Mouse (Mus musculus): ENCODE results near the gene Cct5. TPM values are rescaled to one million over a fixed set of nuclear protein-coding genes. Genes with fewer than 3 reads are reported as not detected.

The Cct5 gene
- total RNA-seq, 1 experiment, result 695 TPM

DNA sequence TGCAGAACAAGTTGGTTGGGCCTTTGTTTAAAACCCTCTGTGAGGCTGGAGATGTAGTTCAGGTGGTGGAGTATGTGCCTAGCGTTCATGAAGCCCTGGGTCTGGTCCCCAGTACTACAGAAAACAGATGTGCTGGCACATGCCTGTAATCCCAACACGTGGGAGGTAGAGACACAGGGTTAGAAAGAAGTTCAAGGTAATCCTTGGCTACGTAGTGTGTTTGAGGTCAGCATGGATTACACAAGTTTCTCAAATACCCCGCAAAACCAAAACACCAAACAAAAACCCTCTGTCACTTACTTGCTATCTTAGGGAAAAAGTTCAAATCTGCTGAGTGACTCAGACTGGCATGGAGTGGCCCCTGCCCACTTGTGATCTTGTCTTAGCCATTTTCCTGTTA, 10.4 kb upstream of the Cct5 start:
- in situ Hi-C loops (cut with MboI; ENCODE audit: low sequenced_read_pairs in 2 of 2, unreplicated experiment in 2 of 2), result no loop called here
- Histone ChIP-seq H3K4me1 (ENCODE audit: control insufficient read depth in 2 of 2, insufficient read depth in 2 of 2, low read length in 2 of 2, poor library complexity in 1 of 2) (peaks cover 0 to 2% of the 10 kb centered on the region in 2 experiments; a peak in 1 of 4 replicates), H3K36me3 (ENCODE audit: control insufficient read depth, insufficient read depth, low read length, poor library complexity, severe bottlenecking) (peaks cover 2% of the 10 kb centered on the region; the same call in 1 of the 2 replicates), H3K4me3 (ENCODE audit: insufficient read depth in 1 of 2, low read depth in 1 of 2, low read length in 2 of 2, poor library complexity in 1 of 2, severe bottlenecking in 1 of 2) (no peak overlapping the region), H3K9me3 (ENCODE audit: control insufficient read depth, insufficient read depth, low read depth, low read length) (no peaks in the 10 kb centered on the region), H3K27ac (ENCODE audit: insufficient read depth, low read depth, low read length, poor library complexity, severe bottlenecking) (no peak overlapping the region), H3K9ac (ENCODE audit: insufficient read depth, low read depth, low read length, poor library complexity, severe bottlenecking) (no peak overlapping the region)
- DNase-seq (ENCODE audit: low read depth, low spot score), result no peak
- no peak for TF ChIP-seq ZC3H11A (IDR thresholded peaks at IDR 0.05; ENCODE audit: borderline replicate concordance, low read depth, low read length)
- TF ChIP-seq MAFK (IDR thresholded peaks at IDR 0.05; ENCODE audit: insufficient read depth, low read depth, low read length), result no peak
- no peak for TF ChIP-seq ZNF384 (IDR thresholded peaks at IDR 0.05; ENCODE audit: low read depth, low read length)
- no peak for TF ChIP-seq CHD2 (IDR thresholded peaks at IDR 0.05; ENCODE audit: low read depth, low read length)
- no peak for TF ChIP-seq HCFC1 (IDR thresholded peaks at IDR 0.05; ENCODE audit: borderline replicate concordance, insufficient read depth, low read length)

- in situ Hi-C loops (cut with MboI; ENCODE audit: low sequenced_read_pairs in 2 of 2, unreplicated experiment in 2 of 2), result no loop called here
- DNase-seq (ENCODE audit: low read depth, low spot score), result no peak
- no peak overlapping the region for H3K9ac ChIP-seq (ENCODE audit: insufficient read depth, low read depth, low read length, poor library complexity, severe bottlenecking)
- TF ChIP-seq CHD2 (IDR thresholded peaks at IDR 0.05; ENCODE audit: low read depth, low read length) (no peak), ZC3H11A (IDR thresholded peaks at IDR 0.05; ENCODE audit: borderline replicate concordance, low read depth, low read length) (peak; percentile 34; the same call in 1 of the 2 replicates)
- H3K36me3 ChIP-seq (ENCODE audit: control insufficient read depth, insufficient read depth, low read length, poor library complexity, severe bottlenecking), result no peaks in the 10 kb centered on the region
- H3K4me1 ChIP-seq (ENCODE audit: control insufficient read depth in 2 of 2, insufficient read depth in 2 of 2, low read length in 2 of 2, poor library complexity in 1 of 2), result peaks cover 0 to 2% of the 10 kb centered on the region in 2 experiments; a peak in 1 of 4 replicates
- H3K27ac ChIP-seq (ENCODE audit: insufficient read depth, low read depth, low read length, poor library complexity, severe bottlenecking), result no peak overlapping the region
- no peaks in the 10 kb centered on the region for H3K9me3 ChIP-seq (ENCODE audit: control insufficient read depth, insufficient read depth, low read depth, low read length)
- no peak overlapping the region for H3K4me3 ChIP-seq (ENCODE audit: insufficient read depth in 1 of 2, low read depth in 1 of 2, low read length in 2 of 2, poor library complexity in 1 of 2, severe bottlenecking in 1 of 2)
Measured at GRCm38 (mm10) chr15:31611027-31611426, 9.4 kb upstream of the Cct5 start.

GRCm38 (mm10) chr15:31606821-31607220, 5.2 kb upstream of the Cct5 start:
- no peak for DNase-seq (ENCODE audit: low read depth, low spot score)
- in situ Hi-C loops (cut with MboI; ENCODE audit: low sequenced_read_pairs in 2 of 2, unreplicated experiment in 2 of 2), result no loop called here
- Histone ChIP-seq H3K36me3 (ENCODE audit: control insufficient read depth, insufficient read depth, low read length, poor library complexity, severe bottlenecking) (no peaks in the 10 kb centered on the region), H3K9me3 (ENCODE audit: control insufficient read depth, insufficient read depth, low read depth, low read length) (no peaks in the 10 kb centered on the region), H3K9ac (ENCODE audit: insufficient read depth, low read depth, low read length, poor library complexity, severe bottlenecking) (no peak overlapping the region), H3K27ac (ENCODE audit: insufficient read depth, low read depth, low read length, poor library complexity, severe bottlenecking) (no peak overlapping the region), H3K4me3 (ENCODE audit: insufficient read depth in 1 of 2, low read depth in 1 of 2, low read length in 2 of 2, poor library complexity in 1 of 2, severe bottlenecking in 1 of 2) (no peak overlapping the region), H3K4me1 (ENCODE audit: control insufficient read depth in 2 of 2, insufficient read depth in 2 of 2, low read length in 2 of 2, poor library complexity in 1 of 2) (peaks cover 0 to 3% of the 10 kb centered on the region in 2 experiments; a peak in 1 of 4 replicates)
- no peak for TF ChIP-seq ZC3H11A (IDR thresholded peaks at IDR 0.05; ENCODE audit: borderline replicate concordance, low read depth, low read length)
- no peak for TF ChIP-seq MAFK (IDR thresholded peaks at IDR 0.05; ENCODE audit: insufficient read depth, low read depth, low read length)
- TF ChIP-seq HCFC1 (IDR thresholded peaks at IDR 0.05; ENCODE audit: borderline replicate concordance, insufficient read depth, low read length), result no peak

- H3K27ac ChIP-seq (ENCODE audit: insufficient read depth, low read depth, low read length, poor library complexity, severe bottlenecking), result no peak overlapping the region
- in situ Hi-C loops (cut with MboI; ENCODE audit: low sequenced_read_pairs in 2 of 2, unreplicated experiment in 2 of 2), result no loop called here
- DNase-seq (ENCODE audit: low read depth, low spot score), result no peak
- no peaks in the 10 kb centered on the region; the same call in 1 of the 2 replicates for H3K36me3 ChIP-seq (ENCODE audit: control insufficient read depth, insufficient read depth, low read length, poor library complexity, severe bottlenecking)
- no peak for TF ChIP-seq ZNF384 (IDR thresholded peaks at IDR 0.05; ENCODE audit: low read depth, low read length)
- no peak for TF ChIP-seq ZC3H11A (IDR thresholded peaks at IDR 0.05; ENCODE audit: borderline replicate concordance, low read depth, low read length)
- TF ChIP-seq HCFC1 (IDR thresholded peaks at IDR 0.05; ENCODE audit: borderline replicate concordance, insufficient read depth, low read length), result no peak
- TF ChIP-seq CHD2 (IDR thresholded peaks at IDR 0.05; ENCODE audit: low read depth, low read length), result no peak
- TF ChIP-seq MAFK (IDR thresholded peaks at IDR 0.05; ENCODE audit: insufficient read depth, low read depth, low read length), result no peak
- H3K9ac ChIP-seq (ENCODE audit: insufficient read depth, low read depth, low read length, poor library complexity, severe bottlenecking), result peak overlapping the region; percentile 30
- peak overlapping the region in 1 of 2 experiments; percentile 60; a peak in 1 of 4 replicates for H3K4me3 ChIP-seq (ENCODE audit: insufficient read depth in 1 of 2, low read depth in 1 of 2, low read length in 2 of 2, poor library complexity in 1 of 2, severe bottlenecking in 1 of 2)
- H3K9me3 ChIP-seq (ENCODE audit: control insufficient read depth, insufficient read depth, low read depth, low read length), result no peaks in the 10 kb centered on the region
- H3K4me1 ChIP-seq (ENCODE audit: control insufficient read depth in 2 of 2, insufficient read depth in 2 of 2, low read length in 2 of 2, poor library complexity in 1 of 2), result peaks cover 3 to 6% of the 10 kb centered on the region in 2 experiments; a peak in 1 of 4 replicates
Measured at GRCm38 (mm10) chr15:31603113-31603512, 1.5 kb upstream of the Cct5 start.

GRCm38 (mm10) chr15:31602426-31602825, 822 bp upstream of the Cct5 start:
- peak overlapping the region; percentile 60 to 100 for H3K4me3 ChIP-seq (ENCODE audit: insufficient read depth in 1 of 2, low read depth in 1 of 2, low read length in 2 of 2, poor library complexity in 1 of 2, severe bottlenecking in 1 of 2)
- TF ChIP-seq MAFK (IDR thresholded peaks at IDR 0.05; ENCODE audit: insufficient read depth, low read depth, low read length) (no peak), CHD2 (IDR thresholded peaks at IDR 0.05; ENCODE audit: low read depth, low read length) (no peak), ZNF384 (IDR thresholded peaks at IDR 0.05; ENCODE audit: low read depth, low read length) (no peak), HCFC1 (IDR thresholded peaks at IDR 0.05; ENCODE audit: borderline replicate concordance, insufficient read depth, low read length) (no peak), ZC3H11A (IDR thresholded peaks at IDR 0.05; ENCODE audit: borderline replicate concordance, low read depth, low read length) (no peak)
- peak overlapping the region; percentile 94 for H3K9ac ChIP-seq (ENCODE audit: insufficient read depth, low read depth, low read length, poor library complexity, severe bottlenecking)
- no peak overlapping the region for H3K27ac ChIP-seq (ENCODE audit: insufficient read depth, low read depth, low read length, poor library complexity, severe bottlenecking)
- peaks cover 3 to 6% of the 10 kb centered on the region in 2 experiments; a peak in 1 of 4 replicates for H3K4me1 ChIP-seq (ENCODE audit: control insufficient read depth in 2 of 2, insufficient read depth in 2 of 2, low read length in 2 of 2, poor library complexity in 1 of 2)
- peaks cover under 1% of the 10 kb centered on the region for H3K36me3 ChIP-seq (ENCODE audit: control insufficient read depth, insufficient read depth, low read length, poor library complexity, severe bottlenecking)
- no peaks in the 10 kb centered on the region for H3K9me3 ChIP-seq (ENCODE audit: control insufficient read depth, insufficient read depth, low read depth, low read length)
- no peak for DNase-seq (ENCODE audit: low read depth, low spot score)
- in situ Hi-C loops (cut with MboI; ENCODE audit: low sequenced_read_pairs in 2 of 2, unreplicated experiment in 2 of 2), result no loop called here

Measured in ES-E14 (cell line).